Mouse (Mus musculus) thymus, postnatal 36 days (tissue): Measurements from ENCODE around the gene Pml.
"Not testable (repeated sequence)": the region's sequence is repeated elsewhere in the genome, so short reads cannot be mapped to it uniquely, and the experiment has no call there.

Experiments used
- DNase-seq, 2 experiments: peaks; one replicate each; pipeline ENCODE4 v3.0.0; 2022; ENCODE audit warnings: mixed read lengths in 2 of 2

Gene Pml

DNA sequence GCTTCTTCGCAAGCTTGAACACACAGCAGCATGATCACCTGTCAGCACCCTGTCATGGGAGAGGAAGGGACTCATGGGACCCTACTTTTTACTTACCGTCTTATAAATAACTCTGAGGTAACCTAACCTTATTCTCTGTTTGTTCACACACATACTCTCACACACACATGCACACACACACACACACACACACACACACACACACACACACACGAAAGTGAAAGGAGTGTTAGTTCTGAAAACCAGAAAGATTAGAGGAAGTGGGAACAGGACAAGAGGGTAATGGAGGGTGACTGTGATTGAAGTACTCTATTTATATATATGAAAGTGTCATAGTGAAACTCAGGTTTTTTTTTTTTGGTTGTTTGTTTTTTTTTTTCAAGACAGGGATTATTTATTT is 21.5 kb upstream of the Pml start:
- DNase-seq = no peak

DNA sequence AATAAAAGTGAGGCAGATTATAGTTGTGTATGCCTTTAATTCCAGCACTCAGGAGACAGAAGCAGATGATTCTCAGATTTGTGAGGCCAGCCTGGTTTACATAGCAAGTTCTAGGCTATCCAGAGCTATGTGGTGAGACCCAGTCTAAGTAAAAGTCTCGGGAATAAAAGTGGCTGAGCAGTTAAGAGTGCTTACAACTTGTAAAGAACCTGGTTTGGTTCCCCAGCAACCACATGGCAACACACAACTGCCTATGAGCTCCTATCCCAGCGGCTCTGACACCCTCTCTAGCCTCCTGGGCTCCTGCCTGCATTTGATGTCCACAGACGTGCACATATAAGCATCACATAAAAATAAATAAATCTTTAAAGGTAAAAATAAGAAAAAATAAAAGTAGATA is 20.5 kb upstream of the Pml start:
- DNase-seq = no peak

DNA sequence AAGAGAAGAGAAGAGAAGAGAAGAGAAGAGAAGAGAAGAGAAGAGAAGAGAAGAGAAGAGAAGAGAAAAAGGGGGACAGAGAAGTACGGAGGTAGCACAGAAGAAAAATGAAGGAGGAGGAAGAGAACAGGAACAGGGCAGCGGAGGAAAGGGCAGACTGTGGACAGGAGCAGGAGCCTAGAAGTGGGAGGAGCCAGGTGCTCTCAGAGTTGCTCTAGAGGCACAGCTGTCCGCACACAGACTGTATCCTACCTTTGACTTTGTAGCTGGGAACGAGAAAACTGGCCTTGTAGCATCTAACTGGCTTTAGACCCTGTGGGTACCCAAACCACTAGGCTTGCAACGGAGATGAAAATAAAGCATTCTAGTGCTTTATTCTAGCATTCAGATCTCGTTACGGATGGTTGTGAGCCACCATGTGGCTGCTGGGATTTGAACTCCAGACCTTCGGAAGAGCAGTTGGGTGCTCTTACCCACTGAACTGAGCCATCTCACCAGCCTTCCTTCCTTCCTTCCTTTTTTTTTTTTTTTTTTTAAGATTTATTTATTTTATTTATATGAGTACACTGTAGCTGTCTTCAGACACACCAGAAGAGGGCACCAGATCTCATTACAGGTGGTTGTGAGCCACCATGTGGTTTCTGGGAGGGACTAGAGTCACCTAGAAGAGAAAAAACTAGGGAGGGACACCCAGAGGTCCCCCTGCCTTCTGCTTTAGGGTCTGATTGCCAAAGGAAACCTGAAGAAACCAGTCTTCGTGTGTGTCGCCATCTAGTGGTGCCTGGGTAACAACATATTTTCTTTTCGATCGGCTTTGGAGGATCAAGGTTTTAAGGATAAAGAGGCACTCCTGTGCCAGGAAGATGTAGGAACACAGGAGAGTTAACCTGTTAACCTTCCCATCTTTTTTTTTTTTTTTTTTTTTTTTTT is 19.1 kb upstream of the Pml start:
- DNase-seq = peak; percentile 61 to 67

DNA sequence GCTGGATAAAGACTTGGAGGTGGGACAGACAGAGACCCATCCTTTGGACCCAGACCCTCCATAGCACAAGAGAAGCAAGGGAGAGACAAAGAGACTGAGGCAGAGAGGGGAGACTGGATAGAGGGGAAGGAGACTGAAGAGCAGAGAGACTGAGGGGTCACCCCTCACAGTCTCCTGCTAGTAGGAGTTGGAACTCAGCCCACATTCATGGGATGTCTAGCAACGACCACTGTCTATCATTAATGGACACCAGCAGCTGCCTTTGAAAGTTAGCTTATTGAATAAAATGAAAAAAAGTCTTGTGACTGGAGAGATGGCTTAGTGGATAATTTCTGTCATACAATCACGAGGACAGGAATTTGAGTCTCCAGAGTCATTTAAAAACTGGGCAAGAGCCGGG is 17.5 kb upstream of the Pml start:
- no peak for DNase-seq

DNA sequence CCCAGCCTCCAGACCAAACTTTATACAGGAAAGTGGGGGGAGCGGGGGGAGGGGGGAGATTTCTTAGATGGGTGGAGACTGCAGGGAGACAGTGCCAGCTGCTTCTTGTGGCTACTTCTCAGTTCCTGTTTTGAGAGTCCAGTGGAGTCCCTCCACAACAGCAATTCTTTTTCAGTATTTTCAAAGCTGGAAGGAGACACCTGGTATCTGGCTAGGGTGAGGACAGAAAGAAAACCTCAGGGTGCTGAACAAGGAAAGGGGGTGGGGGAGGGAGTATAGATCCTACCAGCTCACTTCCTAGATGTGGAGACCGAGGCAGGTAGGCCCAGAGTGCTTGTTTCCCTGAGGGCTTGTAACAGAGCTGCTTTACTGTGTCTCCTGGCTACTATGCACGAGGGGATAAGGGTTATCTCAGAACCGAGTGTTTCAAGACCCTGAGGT is 17.0 kb upstream of the Pml start:
- DNase-seq = no peak

DNA sequence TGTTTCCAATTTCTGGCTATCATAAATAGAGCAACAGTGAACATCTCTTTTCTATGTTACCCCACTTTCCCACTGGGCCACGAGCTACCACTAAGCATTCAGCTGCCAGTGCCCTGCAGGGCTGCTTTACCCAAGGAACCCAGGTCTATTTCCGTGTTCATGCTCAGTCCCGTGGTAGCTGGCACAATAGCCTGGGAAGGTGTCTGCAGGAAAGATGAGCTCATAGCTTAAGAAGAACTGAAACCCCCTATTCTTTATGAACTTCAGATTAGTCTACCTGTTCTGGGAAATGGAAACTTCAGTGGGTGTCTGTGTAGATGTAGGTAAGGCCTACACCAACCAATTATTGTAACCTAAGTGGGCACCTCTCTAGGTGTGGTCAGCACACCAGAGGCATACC is 15.8 kb upstream of the Pml start:
- no peak for DNase-seq

DNA sequence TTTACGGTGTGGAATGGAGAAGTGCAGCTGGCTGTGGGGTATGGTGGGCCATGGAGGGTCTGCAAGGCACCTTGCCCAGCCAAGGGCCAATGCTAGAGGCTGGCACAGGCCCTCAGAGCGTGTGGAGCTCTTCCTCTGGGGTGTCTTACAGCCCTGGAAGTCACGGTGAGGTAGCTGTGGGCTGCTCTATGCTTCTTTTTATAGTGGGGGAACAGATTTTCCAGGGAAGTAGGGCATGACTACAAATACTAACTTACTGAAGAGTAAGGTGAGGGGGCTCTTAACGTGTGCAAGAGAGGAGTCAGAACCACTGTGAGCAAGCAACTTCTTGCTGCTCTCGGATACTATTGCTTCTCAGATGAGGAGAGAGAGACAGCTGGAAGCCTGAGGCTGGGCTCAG is 12.9 kb upstream of the Pml start:
- DNase-seq = no peak

DNA sequence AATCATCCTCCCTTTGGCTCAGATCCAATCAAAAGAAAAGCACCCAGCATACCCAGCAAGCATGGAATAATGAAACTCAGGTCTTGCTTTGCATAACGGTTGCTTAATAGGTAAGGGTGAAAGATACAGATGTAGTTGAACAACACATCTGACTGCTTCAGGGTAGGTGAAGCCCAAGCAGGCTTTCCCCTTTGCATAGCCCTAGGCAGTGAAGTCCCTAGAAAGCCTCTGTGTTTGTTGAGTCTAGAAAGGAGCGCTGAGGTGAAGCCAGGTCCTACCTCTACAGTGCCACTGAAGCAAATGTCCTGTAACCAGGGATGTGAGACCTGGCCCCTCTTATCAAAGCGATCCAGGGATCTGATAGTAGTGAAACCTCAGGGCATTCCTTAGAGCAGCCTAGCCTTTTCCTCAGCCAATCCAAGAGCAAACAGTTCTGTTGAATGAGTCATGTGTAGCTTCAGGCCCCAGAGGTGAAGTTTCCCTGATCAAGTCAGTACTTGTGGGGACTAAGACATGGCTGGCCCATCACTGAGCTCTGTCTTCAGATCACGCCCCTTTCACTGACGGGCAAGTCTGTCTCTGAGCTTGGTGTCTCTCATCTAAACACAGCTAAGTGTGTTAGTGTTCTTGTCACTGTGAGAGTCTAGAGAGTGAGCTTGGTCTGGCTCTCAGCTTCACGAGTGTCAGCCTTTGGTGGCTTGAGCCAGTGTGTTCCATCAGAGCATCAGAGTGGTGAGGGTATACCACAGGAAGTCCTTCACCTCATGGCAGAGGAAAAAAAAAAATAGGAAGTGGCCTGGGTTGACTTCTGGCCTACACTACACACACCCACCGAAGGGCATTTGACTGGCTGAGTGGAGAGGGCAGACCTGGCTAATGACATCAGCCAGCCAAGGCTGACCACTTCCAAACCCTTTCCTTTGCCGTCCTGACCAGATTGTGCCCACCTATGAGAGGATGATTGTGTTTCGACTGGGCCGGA is 6.4 kb upstream of the Pml start:
- no peak for DNase-seq

DNA sequence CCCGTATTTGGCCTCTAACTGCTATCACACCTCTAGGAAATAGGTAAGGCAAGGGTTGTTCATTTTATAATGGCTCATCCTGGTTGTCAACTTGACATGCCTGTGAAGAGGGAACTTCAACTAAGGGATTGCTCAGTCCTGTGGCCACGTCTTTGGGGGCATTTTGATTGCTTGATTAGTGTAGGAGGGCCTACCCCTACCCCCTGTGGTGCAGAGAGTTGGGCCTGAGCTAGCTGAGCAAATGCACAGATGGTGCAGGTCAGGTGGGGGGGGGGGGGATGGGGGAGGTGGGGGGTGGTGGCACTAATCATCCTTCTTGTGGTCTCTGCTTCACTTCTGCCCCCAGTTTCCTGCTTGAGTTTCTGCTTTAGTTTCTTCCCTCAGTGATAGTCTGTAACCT is 5.5 kb upstream of the Pml start:
- DNase-seq = no peak

DNA sequence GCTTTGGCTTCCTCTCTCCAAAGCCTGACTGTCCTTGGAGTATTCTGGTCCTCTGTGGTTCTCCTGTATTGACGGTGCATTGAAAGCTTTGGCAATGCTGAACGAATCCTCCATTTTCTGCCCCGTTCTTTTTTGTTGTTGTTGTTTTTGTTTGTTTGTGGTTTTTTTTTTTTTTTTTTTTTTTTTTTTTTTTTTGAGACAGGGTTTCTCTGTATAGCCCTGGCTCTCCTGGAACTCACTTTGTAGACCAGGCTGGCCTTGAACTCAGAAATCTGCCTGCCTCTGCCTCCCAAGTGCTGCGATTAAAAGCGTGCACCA is 4.2 kb upstream of the Pml start:
- not testable (repeated sequence) for DNase-seq

DNA sequence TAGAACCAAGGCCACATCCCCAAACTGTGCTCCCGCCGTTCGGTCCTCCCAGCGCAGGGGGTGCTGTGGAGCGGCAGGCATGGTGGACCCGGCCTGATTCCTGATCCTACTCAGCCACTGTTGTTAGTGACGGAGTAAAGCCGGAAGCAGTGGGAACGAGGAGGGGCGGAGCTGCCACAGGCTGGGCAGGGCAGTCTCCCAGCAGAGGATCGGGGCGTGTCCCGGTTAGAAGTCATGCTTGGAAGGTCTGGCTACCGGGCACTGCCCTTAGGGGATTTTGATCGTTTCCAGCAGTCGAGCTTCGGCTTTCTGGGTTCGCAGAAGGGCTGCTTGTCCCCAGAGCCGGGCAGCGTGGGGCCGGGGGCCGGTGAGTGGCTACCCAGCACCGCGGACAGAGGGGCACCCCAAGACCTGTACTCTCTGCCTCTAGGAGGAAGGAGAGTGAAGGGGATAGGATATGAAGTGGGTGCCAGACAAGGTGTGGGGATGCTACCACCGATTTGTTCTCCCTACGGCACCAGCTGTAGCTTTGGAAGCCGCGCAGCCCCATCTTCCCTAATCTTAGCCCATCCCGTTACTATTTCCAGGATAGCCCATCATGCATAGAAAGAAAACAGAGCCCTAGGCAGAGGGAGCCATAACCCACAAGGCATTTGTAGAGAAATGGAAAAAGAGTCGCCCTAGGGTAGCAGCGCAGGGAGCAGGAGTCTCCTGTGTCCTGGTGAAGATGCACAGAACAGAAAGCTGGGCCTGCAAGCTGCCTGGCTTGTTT is 3.6 kb upstream of the Pml start, which contains the start of gene Stoml1:
Gene Stoml1 (plus strand): TSS at position 132 of the 772 bp plus-strand sequence.
- DNase-seq = peak; percentile 94

DNA sequence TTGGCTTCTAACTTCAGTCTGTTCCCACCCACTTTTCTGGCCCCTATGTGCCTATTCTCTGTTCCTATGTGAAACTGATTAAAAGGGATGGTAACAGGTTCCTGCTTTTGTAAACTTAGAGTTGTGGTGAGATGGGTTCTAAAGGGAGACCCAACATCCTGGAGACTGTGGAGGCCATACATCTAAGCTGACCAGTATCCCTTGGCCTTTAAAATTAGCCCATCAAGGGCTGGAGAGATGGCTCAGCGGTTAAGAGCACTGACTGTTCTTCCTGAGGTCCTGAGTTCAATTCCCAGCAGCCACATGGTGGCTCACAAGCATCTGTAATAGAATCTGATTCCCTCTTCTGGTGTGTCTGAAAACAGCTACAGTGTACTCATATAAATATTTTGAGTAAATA is 1.1 kb upstream of the Pml start:
- DNase-seq = not testable (repeated sequence)

DNA sequence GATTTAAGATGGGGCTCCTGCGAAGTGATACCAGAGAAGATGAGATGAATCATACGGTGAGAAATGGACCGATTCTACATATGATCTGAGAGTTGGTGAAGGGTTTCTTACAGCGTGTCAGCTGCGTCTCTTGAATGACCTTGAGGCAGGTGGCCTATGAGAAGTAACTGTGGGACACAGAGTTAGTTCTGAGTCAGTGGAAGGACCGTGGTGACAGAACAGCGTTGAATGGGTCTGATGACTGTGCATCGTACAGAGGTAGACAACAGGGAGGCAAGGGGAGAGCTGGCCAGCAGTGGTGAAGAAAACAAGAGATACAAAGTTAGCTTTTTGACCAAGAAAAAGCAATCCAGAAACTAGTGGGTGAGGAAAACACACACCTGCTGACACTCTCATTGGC is 736 bp upstream of the Pml start:
- DNase-seq = no peak

DNA sequence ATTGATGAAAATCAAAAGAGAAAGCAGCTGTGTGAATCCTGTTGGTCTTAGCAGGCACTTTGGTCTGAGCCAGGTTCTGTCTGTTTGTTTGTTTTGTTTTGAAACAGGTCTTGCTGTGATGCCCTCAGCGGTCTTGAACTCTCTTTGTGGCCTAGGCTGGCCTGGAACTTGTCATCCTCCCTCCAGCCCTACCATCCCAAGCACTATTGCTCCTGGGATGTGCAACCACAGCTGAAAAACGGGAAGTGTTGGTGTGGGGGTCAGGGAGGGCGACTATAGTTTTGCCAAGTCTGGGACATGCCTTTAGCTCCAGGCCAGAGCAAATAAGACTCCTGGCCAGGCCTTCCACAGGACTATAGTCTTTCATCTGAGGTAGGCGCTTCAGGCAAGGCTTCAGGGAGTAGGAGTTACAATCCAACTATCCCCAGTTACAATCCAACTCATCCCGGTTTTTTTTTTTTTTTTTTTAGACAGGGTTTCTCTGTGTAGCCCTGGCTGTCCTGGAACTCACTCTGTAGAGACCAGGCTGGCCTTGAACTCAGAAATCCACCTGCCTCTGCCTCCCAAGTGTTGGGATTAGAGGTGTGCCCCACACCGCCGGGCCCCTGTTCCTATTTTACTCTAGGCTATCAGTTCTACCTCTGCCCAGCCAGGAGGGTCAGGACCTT is 706 bp downstream of the Pml start:
- DNase-seq = no peak

DNA sequence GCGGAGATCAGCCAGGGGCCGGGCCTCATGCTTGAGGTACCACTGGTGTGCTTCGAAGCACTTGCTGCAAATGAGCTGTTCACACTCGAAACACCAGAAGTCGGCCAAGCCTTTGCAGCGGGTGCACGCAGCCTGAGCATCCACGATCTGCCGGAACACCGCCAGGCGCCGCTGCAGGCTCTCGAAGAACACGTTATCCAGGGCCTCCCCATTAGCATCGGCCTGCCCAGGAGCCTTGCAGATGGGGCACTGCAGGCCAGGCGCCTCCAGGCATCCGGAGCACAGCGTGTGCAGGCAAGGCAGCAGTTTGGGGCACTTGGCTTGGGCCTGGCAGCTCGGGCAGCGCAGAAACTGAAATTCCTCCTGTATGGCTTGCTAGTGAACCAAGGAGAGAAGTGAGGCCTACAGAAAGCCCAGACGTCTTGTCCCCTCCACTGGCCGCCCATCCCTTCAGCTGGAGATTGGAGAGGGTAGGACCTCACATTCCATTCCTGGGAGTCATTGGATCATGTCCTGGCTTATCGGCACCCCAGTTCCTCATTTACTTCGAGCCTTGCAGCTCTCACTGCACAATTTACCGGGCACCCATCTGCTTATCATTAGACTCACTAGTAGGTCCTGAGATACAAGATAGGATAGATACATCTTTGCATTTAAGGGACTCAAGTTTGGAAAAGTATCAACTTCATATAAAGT is 2.4 kb downstream of the Pml start:
- DNase-seq = peak; percentile 85 to 86

DNA sequence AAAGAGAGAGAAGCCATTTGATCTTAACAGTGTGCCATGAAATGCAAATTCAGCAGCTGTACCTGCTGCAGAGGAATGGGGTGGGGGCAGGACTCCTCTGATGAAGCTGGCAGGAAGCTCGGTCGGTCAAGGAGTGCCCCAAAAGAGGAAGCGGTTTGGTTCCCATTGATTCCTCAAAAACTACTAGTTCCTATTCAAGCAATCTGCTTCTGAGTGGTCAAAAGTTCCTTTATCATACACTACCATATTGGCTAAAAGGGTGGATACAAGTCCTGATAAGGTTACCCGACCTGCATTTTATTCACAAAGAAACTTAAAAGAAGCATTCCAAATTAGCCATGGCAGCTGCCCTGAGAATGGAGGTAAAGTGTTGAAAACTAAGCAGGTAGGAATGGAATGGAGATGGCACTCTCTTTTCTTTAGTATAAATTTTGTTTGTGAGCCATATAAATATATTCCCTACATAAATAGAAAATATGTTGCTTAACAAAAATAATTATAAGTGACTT is 3.4 kb downstream of the Pml start:
- no peak for DNase-seq

DNA sequence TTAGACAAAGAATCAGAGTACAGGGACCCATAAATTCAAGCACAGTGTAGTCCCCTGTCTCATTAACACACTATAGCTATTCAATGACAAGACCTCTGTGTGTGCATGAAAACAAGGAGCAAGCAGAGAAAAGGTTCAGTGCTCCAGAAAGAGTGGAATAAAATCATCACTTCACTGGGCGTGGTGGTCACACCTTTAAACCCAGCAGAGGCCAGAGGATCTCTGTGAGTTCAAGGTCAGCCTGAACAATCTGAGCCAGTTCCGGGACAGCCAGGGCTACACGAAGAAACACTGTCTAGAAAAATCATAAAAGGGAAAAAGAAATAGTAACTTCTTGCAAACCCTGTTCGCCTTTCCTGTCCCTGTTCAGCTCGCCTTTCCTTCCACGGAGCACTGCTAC is 5.9 kb downstream of the Pml start:
- no peak for DNase-seq

DNA sequence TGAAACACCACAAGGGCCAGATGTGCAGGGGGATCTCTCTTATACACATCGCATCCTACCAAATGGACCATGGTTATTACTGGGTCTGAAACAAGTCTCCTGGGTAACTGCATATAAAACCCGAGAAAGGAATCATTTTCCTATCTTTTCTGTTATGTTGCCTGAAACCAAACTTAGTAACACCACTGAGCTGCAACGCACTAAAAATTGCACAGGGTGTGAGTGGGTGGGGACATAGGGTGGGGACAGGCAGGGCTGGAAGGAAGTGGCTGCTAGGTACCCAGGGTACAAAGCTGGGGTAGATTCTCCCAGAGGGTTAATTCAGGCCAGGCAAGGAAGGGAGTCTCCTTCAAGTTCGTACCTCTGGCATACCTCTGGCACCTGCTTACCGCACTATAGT is 6.9 kb downstream of the Pml start:
- no peak for DNase-seq

DNA sequence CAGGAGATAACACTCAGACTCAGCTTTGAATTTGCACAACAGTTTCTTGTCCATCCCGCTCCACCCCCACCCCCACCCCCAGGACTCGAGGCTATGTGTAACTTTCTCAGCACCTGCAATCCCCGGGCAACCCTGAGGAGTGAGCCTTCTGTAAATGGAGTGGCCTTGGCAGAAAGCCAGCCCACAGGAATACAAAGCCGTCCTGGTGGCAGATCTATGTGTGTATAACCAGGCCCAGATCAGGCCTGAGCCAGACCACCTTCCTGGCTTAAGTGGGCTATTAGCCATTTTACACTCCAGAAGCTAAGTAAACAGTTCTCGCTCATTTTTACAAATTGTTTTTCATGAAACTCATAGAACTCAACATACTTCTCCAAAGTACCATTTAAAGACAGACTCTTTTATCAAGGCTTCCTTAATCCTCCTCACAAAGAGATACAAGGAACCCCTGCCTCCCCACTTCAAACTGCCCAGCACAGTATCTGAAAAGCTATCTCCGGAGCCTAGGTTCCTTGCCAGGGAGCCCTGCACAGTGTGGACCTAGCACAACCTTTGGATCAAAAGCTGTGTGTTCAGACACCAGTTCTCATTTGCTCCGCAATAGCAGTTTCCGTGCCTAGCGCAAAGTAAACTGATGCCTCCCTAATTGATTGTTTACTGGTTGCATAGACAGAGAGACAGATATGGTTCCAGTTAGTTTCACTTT is 7.7 kb downstream of the Pml start:
- DNase-seq = no peak

DNA sequence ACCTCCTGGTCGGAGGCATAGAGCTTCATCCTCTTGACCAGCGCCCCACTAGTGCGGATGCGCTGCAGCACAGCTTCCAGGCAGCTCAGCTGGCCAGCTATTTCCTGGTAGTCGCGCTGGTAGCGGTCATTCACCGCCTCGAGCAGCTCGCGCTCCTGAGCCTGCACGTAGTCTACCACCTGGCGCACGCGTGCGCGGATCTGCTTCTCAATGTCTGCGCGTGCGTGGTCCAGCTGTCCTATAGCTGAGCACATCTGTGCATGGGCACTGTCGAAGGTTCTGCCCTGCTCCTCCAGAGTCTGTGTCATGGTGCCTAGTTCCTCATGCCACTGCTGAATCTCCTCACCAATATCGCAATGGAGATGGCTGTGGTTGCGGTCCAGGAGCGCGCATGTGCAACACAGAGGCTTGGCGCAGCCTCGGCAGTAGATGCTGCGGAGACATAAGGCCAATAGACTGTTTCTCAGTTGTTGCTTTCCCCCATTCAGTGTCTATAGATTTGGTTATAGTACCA is 15.0 kb downstream of the Pml start:
- DNase-seq = no peak

DNA sequence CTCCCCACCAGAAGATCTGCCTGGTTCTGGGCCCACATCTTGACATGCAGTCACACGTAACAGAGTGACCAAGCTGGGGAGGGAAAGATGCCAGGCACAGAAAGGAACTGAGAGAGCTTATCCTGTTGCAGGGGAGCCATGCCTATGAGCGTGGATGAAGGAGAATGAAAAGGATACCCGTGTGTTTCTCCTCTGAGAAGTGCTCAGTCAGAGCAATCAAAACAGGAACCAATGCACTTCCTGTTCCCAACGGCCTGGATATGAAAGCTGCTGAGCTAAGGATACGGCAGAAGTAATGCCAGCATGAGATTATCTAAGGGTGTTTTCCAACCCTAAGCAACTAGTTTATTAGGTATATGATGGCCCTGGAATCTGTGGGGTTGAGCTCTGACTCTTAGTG is 17.2 kb downstream of the Pml start:
- DNase-seq = no peak
